Comparison of ENCODE assay signal across 9 mouse cellular contexts in the genomic region with DNA sequence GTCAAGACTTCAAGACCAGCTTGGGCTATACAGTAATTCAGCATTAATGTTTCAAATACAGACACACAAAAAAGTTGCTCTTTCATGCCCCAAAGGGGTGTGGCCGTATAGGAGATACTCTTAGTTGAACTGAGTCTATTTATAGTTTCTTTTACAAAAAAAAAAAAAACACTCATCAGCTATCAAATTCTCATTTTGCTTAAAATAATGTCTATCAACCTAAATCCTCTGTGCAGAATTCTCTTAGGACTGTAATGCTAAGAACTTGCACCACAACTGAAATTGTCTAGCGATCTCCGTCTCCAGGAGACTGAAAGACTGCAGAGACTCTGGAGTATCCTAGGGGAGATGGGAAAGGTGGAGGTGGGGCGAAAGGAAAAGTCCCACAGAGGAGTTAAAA. TPM values are rescaled to one million over a fixed set of nuclear protein-coding genes. Genes with fewer than 3 reads are reported as not detected.
DNase-seq lines count a peak whose midpoint lies in the region; ATAC-seq and TF ChIP-seq lines count a peak whose summit lies in the region.
"Had no signal": no experiment of that assay in that cellular context is flagged by ENCODE, and none has a peak within 500 bp of the region (broad histone marks: within the 10 kb centered on the region; RNA-seq: fewer than 3 reads in every experiment).

No protein-coding gene starts in this region.

- peak overlapping the region; percentile 84 for H3K9ac ChIP-seq in heart, embryonic 13.5 days
- peak overlapping the region; percentile 57 for H3K9ac ChIP-seq in forebrain, embryonic 16.5 days (replicated peaks; ENCODE audit: low read depth, low read length)
- H3K9ac ChIP-seq in liver, postnatal 0 days (replicated peaks) = peak overlapping the region; percentile 61

- H3K36me3 ChIP-seq in heart, embryonic 13.5 days = no peaks in the 10 kb centered on the region
- no peaks in the 10 kb centered on the region for H3K36me3 ChIP-seq in forebrain, embryonic 16.5 days (ENCODE audit: control insufficient read depth, insufficient read depth)
- no peaks in the 10 kb centered on the region for H3K36me3 ChIP-seq in liver, postnatal 0 days (replicated peaks; ENCODE audit: insufficient read depth, low read length)

- 7% methylated on average over 4 of the region's 4 CpGs for WGBS in heart, embryonic 13.5 days
- 28% methylated on average over 4 of the region's 4 CpGs for WGBS in forebrain, embryonic 16.5 days
- 11% methylated on average over 4 of the region's 4 CpGs for WGBS in liver, postnatal 0 days (ENCODE audit: insufficient replicate concordance)

- H3K9me3 ChIP-seq in heart, embryonic 13.5 days = no peaks in the 10 kb centered on the region
- H3K9me3 ChIP-seq in forebrain, embryonic 16.5 days (ENCODE audit: control insufficient read depth, low read length) = no peaks in the 10 kb centered on the region
- no peaks in the 10 kb centered on the region for H3K9me3 ChIP-seq in liver, postnatal 0 days (ENCODE audit: low read length)

- peak overlapping the region; percentile 96 for H3K4me3 ChIP-seq in heart, embryonic 13.5 days
- peak overlapping the region; percentile 89 for H3K4me3 ChIP-seq in forebrain, embryonic 16.5 days (replicated peaks; ENCODE audit: low read length)
- peak overlapping the region; percentile 96 for H3K4me3 ChIP-seq in liver, postnatal 0 days (ENCODE audit: low read depth, low read length)

- DNase-seq in heart, postnatal 36 days = no peak
- peak; percentile 4 for DNase-seq in ES-CJ7 (ENCODE audit: low read depth, low spot score)
- DNase-seq in liver, postnatal 0 days = no peak
- DNase-seq in right cerebral cortex, postnatal 25 days = no peak
- no peak for DNase-seq in kidney, postnatal 4 days
- DNase-seq in gastrocnemius, postnatal 10 days = no peak
- DNase-seq: right cerebral cortex, adult 18-20 months had no signal

- H3K4me1 ChIP-seq in heart, embryonic 13.5 days = peaks cover 42% of the 10 kb centered on the region
- H3K4me1 ChIP-seq in forebrain, embryonic 16.5 days (replicated peaks; ENCODE audit: control insufficient read depth, insufficient read depth, low read length) = peaks cover 26% of the 10 kb centered on the region
- peaks cover 19% of the 10 kb centered on the region for H3K4me1 ChIP-seq in liver, postnatal 0 days (ENCODE audit: insufficient read depth)

- no peak for TF ChIP-seq EP300 in liver, postnatal 0 days (IDR thresholded peaks at IDR 0.05; ENCODE audit: low read depth)

- ATAC-seq in heart, embryonic 13.5 days (ENCODE audit: extremely low read depth, insufficient number of reproducible peaks, low FRiP score, low TSS enrichment) = no peak
- ATAC-seq in forebrain, embryonic 16.5 days = no peak
- ATAC-seq in liver, postnatal 0 days = no peak

- no peaks in the 10 kb centered on the region for H3K27me3 ChIP-seq in heart, embryonic 13.5 days (replicated peaks)
- H3K27me3 ChIP-seq in forebrain, embryonic 16.5 days (replicated peaks; ENCODE audit: control insufficient read depth, insufficient read depth, low read length) = no peaks in the 10 kb centered on the region
- H3K27me3 ChIP-seq in liver, postnatal 0 days (ENCODE audit: insufficient read depth, low read length) = no peaks in the 10 kb centered on the region

- H3K27ac ChIP-seq in heart, embryonic 13.5 days (replicated peaks) = peak overlapping the region; percentile 81
- no peak overlapping the region for H3K27ac ChIP-seq in forebrain, embryonic 16.5 days (ENCODE audit: low read length)
- H3K27ac ChIP-seq in liver, postnatal 0 days (ENCODE audit: low read depth) = peak overlapping the region; percentile 56

- H3K4me2 ChIP-seq in heart, embryonic 13.5 days = peak overlapping the region; percentile 81
- peak overlapping the region; percentile 62 for H3K4me2 ChIP-seq in forebrain, embryonic 16.5 days (ENCODE audit: low read length)
- H3K4me2 ChIP-seq in liver, postnatal 0 days (ENCODE audit: low read depth, low read length) = peak overlapping the region; percentile 82

- intact Hi-C loops in heart, postnatal 36 days (cut with DNase I) = loop anchor here (2.0 to 5.0 kb wide), 2 partner anchors 48 to 208 kb away; partner anchors contain the start of genes Gm527 and Mis18bp1

- no peak for TF ChIP-seq CTCF in liver, postnatal 0 days (IDR thresholded peaks at IDR 0.05; ENCODE audit: low read depth)

RNA-seq across cellular contexts. Expression of gene Klhl28, which starts 0.8 kb away (rescaled TPM):
- 8.7 and 10.1 TPM in 2 replicates for polyA plus RNA-seq in heart, embryonic 13.5 days (2015; fragmentation: Nextera tagmentation; extraction: Ambion mirVana)
- 10 to 100 TPM; 11.5 to 12.1 TPM for total RNA-seq in heart, postnatal 36 days (2021)
- 27.7 and 35.9 TPM in 2 replicates for polyA plus RNA-seq in forebrain, embryonic 16.5 days (2015; fragmentation: Nextera tagmentation; extraction: Ambion mirVana)
- 3.4 and 3.6 TPM in 2 replicates for polyA plus RNA-seq in liver, postnatal 0 days (2015; fragmentation: Nextera tagmentation; extraction: Ambion mirVana)
- total RNA-seq in gastrocnemius, postnatal 10 days (2021) = 10 to 100 TPM; 10.5 to 10.8 TPM

RNA-seq across cellular contexts. Expression of gene Togaram1, which starts 1.0 kb away (rescaled TPM):
- polyA plus RNA-seq in heart, embryonic 13.5 days (2015; fragmentation: Nextera tagmentation; extraction: Ambion mirVana) = 15.3 and 17.2 TPM in 2 replicates
- total RNA-seq in heart, postnatal 36 days (2021) = 10 to 100 TPM; 12.9 to 14.6 TPM
- 26.0 and 28.3 TPM in 2 replicates for polyA plus RNA-seq in forebrain, embryonic 16.5 days (2015; fragmentation: Nextera tagmentation; extraction: Ambion mirVana)
- 4.7 and 6.1 TPM in 2 replicates for polyA plus RNA-seq in liver, postnatal 0 days (2015; fragmentation: Nextera tagmentation; extraction: Ambion mirVana)
- 10 to 100 TPM; 10.8 to 12.8 TPM for total RNA-seq in gastrocnemius, postnatal 10 days (2021)

RNA-seq across cellular contexts. Expression of gene Gm527, which starts 46.9 kb away (rescaled TPM):
- polyA plus RNA-seq in heart, embryonic 13.5 days (2015; fragmentation: Nextera tagmentation; extraction: Ambion mirVana) = 2.3 and 2.5 TPM in 2 replicates
- 1 to 10 TPM; 4.3 to 5.1 TPM for total RNA-seq in heart, postnatal 36 days (2021)
- 2.5 and 3.0 TPM in 2 replicates for polyA plus RNA-seq in forebrain, embryonic 16.5 days (2015; fragmentation: Nextera tagmentation; extraction: Ambion mirVana)
- polyA plus RNA-seq in liver, postnatal 0 days (2015; fragmentation: Nextera tagmentation; extraction: Ambion mirVana) = 0.69 and 0.99 TPM in 2 replicates
- total RNA-seq in gastrocnemius, postnatal 10 days (2021) = 1 to 10 TPM; 5.0 to 6.1 TPM
